Mouse (Mus musculus) midbrain, embryonic 14.5 days (tissue): ENCODE results near the gene Nup43. TPM values are rescaled to one million over a fixed set of nuclear protein-coding genes. Genes with fewer than 3 reads are reported as not detected.

Source experiments
- ATAC-seq: fragments of 200-750 bp; cut with Nextera tagmentation; 2 replicates; pipeline ENCODE4 v1.8.0; 2017; ENCODE audit warnings: moderate number of reproducible peaks, moderate library complexity; ENCODE audit not compliant: low FRiP score, low TSS enrichment
- DNase-seq: peaks from one replicate; pipeline ENCODE4 v3.0.0-alpha.2; 2015
- H3K27ac ChIP-seq: fragments of 300-500 bp; sonication (generic); replicated peaks from 2 replicates; pipeline ENCODE4 v1.5.1; 2014; ENCODE audit warnings: mild to moderate bottlenecking, low read depth, low read length, moderate library complexity
- H3K27me3 ChIP-seq: fragments of 300-500 bp; sonication (generic); 2 replicates; pipeline ENCODE4 v1.6.1; 2014; ENCODE audit warnings: low read length, control low read depth, mixed read lengths; ENCODE audit not compliant: control insufficient read depth, insufficient read depth
- H3K36me3 ChIP-seq: fragments of 300-500 bp; sonication (generic); 2 replicates; pipeline ENCODE4 v1.6.1; 2014; ENCODE audit warnings: low read length, control low read depth; ENCODE audit not compliant: control insufficient read depth, insufficient read depth
- H3K4me1 ChIP-seq: fragments of 300-500 bp; sonication (generic); 2 replicates; pipeline ENCODE4 v1.6.1; 2014; ENCODE audit warnings: mild to moderate bottlenecking, antibody characterized with exemption, low read length, control low read depth; ENCODE audit not compliant: control insufficient read depth, insufficient read depth
- H3K4me2 ChIP-seq: fragments of 300-500 bp; sonication (generic); 2 replicates; pipeline ENCODE4 v1.6.1; 2014; ENCODE audit warnings: mild to moderate bottlenecking, low read length, moderate library complexity
- H3K4me3 ChIP-seq: fragments of 300-500 bp; sonication (generic); replicated peaks from 2 replicates; pipeline ENCODE4 v1.5.1; 2014; ENCODE audit warnings: low read depth, low read length
- H3K9ac ChIP-seq: fragments of 300-500 bp; sonication (generic); replicated peaks from 2 replicates; pipeline ENCODE4 v1.6.1; 2014; ENCODE audit warnings: mild to moderate bottlenecking, low read length, moderate library complexity
- H3K9me3 ChIP-seq: fragments of 300-500 bp; sonication (generic); 2 replicates; pipeline ENCODE4 v1.6.1; 2016; ENCODE audit warnings: low read length, control low read depth, mixed read lengths; ENCODE audit not compliant: control insufficient read depth
- WGBS: fragments of 180-500 bp; shearing (Covaris S2); extraction: QIAGEN DNeasy Blood & Tissue Kit; methylation state at CpG from one replicate; pipeline ENCODE4 v1.1.7; 2014; 5-methylcytosine and 5-hydroxymethylcytosine counted together
- polyA plus RNA-seq: library from polyadenylated mRNA; unstranded; fragments of >200 nt; fragmentation: Nextera tagmentation; extraction: Ambion mirVana; gene quantifications from 2 replicates; pipeline ENCODE4 v1.2.1, GENCODE M21; 2014

The Nup43 gene
- polyA plus RNA-seq, 1 experiment from 2014 or later, result 36.0 TPM

DNA sequence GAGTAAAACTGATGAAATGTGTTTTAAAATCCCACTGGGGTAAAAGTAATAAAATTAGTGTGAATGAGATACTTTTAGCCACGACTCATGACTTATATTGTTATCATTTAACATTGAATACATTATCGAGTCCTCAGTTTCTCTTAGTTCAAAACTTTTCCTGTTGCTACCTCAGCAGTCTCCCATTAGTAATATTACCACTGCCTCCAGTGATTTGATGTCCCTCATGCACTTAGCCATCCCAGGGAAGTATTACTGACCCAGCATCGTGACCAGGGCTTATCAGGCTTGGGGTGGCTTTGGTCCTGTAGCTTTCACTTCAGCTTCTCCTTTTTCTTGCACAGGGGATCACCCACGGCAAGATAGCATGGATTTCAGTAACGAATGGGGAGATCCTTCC lies 42.8 kb downstream of the Nup43 start:
- Histone ChIP-seq H3K27ac (no peak overlapping the region), H3K4me3 (no peak overlapping the region), H3K9ac (no peak overlapping the region), H3K36me3 (peaks cover 78% of the 10 kb centered on the region), H3K4me2 (no peak overlapping the region), H3K4me1 (no peaks in the 10 kb centered on the region), H3K27me3 (no peaks in the 10 kb centered on the region), H3K9me3 (no peaks in the 10 kb centered on the region)
- WGBS, result 88% methylated on average over 5 of the region's 5 CpGs
- no peak for ATAC-seq
- no peak for DNase-seq

GRCm38 (mm10) chr10:7712506-7712905 lies 45.2 kb downstream of the Nup43 start:
- no peak for DNase-seq
- Histone ChIP-seq H3K27ac (no peak overlapping the region), H3K4me2 (no peak overlapping the region), H3K9me3 (no peaks in the 10 kb centered on the region), H3K36me3 (peaks cover 61% of the 10 kb centered on the region), H3K4me1 (no peaks in the 10 kb centered on the region), H3K27me3 (no peaks in the 10 kb centered on the region), H3K4me3 (no peak overlapping the region), H3K9ac (no peak overlapping the region)
- WGBS, result 96% methylated on average over 13 of the region's 13 CpGs
- no peak for ATAC-seq

DNA sequence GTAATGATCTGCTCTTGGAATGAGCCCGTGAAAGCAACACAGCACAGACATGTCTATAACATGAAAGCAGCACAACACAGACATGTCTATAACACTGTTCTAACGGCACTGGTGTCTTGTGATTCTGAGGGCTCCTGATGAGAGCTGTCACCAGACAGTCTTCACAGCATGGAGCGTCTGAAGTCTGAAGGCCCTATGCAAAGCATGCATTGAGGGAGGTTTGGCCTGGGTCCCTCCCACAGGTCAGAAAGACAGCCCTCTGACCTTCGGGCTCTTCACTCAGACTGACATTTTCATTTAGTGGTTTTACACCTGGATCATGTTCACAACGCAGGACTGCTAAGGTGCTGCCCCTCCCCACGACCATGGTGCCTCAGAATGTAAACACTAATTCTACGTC lies 47.8 kb downstream of the Nup43 start:
- Histone ChIP-seq H3K4me1 (no peaks in the 10 kb centered on the region), H3K4me3 (no peak overlapping the region), H3K27ac (no peak overlapping the region), H3K9ac (no peak overlapping the region), H3K27me3 (no peaks in the 10 kb centered on the region), H3K36me3 (peaks cover 45% of the 10 kb centered on the region), H3K4me2 (no peak overlapping the region), H3K9me3 (no peaks in the 10 kb centered on the region)
- WGBS, result 74% methylated on average over 7 of the region's 7 CpGs
- no peak for ATAC-seq
- no peak for DNase-seq

- DNase-seq, result peak; percentile 97
- no peaks in the 10 kb centered on the region for H3K9me3 ChIP-seq
- H3K4me2 ChIP-seq, result peak within 1 kb of the TSS; percentile 76
- peak within 1 kb of the TSS; percentile 53 for H3K27ac ChIP-seq
- under 1% methylated on average over 49 of the region's 49 CpGs for WGBS
- H3K27me3 ChIP-seq, result no peaks in the 10 kb centered on the region
- no peaks in the 10 kb centered on the region; the same call in 1 of the 2 replicates for H3K4me1 ChIP-seq
- H3K4me3 ChIP-seq, result peak within 1 kb of the TSS; percentile 60
- ATAC-seq, result peak; percentile 99
- no peaks in the 10 kb centered on the region for H3K36me3 ChIP-seq
- peak within 1 kb of the TSS; percentile 63 for H3K9ac ChIP-seq
Observed at GRCm38 (mm10) chr10:7725751-7726500, 58.6 kb downstream of the Nup43 start, which contains the start of gene Katna1. Gene Katna1 (plus strand): TSS chr10:7726000.

GRCm38 (mm10) chr10:7726501-7726812 lies 59.2 kb downstream of the Nup43 start:
- Histone ChIP-seq H3K4me2 (peak overlapping the region; percentile 76), H3K27ac (no peak overlapping the region), H3K9me3 (no peaks in the 10 kb centered on the region), H3K27me3 (no peaks in the 10 kb centered on the region), H3K4me1 (no peaks in the 10 kb centered on the region; the same call in 1 of the 2 replicates), H3K36me3 (no peaks in the 10 kb centered on the region), H3K4me3 (peak overlapping the region; percentile 60), H3K9ac (peak overlapping the region; percentile 63)
- no peak for DNase-seq
- 0% methylated on average over 8 of the region's 8 CpGs for WGBS
- no peak for ATAC-seq

- Histone ChIP-seq H3K27me3 (no peaks in the 10 kb centered on the region), H3K4me1 (no peaks in the 10 kb centered on the region; the same call in 1 of the 2 replicates), H3K36me3 (no peaks in the 10 kb centered on the region), H3K9me3 (no peaks in the 10 kb centered on the region), H3K27ac (no peak overlapping the region), H3K9ac (no peak overlapping the region; the same call in 1 of the 2 replicates), H3K4me3 (peak overlapping the region; percentile 60), H3K4me2 (peak overlapping the region; percentile 76)
- DNase-seq (no peak), ATAC-seq (no peak)
- 43% methylated on average over 3 of the region's 3 CpGs for WGBS
Observed at GRCm38 (mm10) chr10:7727011-7727410, 59.7 kb downstream of the Nup43 start.

Other genes with a start within 250 kb of the Nup43 start
- gene Ulbp1, start 193.9 kb upstream of the Nup43 start, polyA plus RNA-seq, result 0.07 and 0.80 TPM in 2 replicates
- gene Lrp11, start 77.7 kb upstream of the Nup43 start, polyA plus RNA-seq, result 30.9 and 36.6 TPM in 2 replicates
- gene Pcmt1, start 13.6 kb downstream of the Nup43 start, polyA plus RNA-seq, result 156 and 169 TPM in 2 replicates
- 17.9 and 20.6 TPM in 2 replicates for gene Lats1, start 13.7 kb downstream of the Nup43 start, polyA plus RNA-seq
- 24.6 and 33.4 TPM in 2 replicates for gene Katna1, start 58.5 kb downstream of the Nup43 start, polyA plus RNA-seq
- gene Ginm1, start 125.3 kb downstream of the Nup43 start, polyA plus RNA-seq, result 39.4 and 48.1 TPM in 2 replicates
- gene Ppil4, start 125.4 kb downstream of the Nup43 start, polyA plus RNA-seq, result 51.9 and 54.7 TPM in 2 replicates
- gene Zc3h12d, start 165.0 kb downstream of the Nup43 start, polyA plus RNA-seq, result 0.13 TPM in 2 replicates